Mouse (Mus musculus): ENCODE data around the gene Olig1.

- TF ChIP-seq POLR2A (IDR thresholded peaks at IDR 0.05; ENCODE audit: borderline replicate concordance, insufficient read depth, low read length), result no peak
- TF ChIP-seq CTCF (IDR thresholded peaks at IDR 0.05; ENCODE audit: borderline replicate concordance, insufficient read depth, low read depth, low read length), result no peak
Measured at GRCm38 (mm10) chr16:91320191-91320590, 50.6 kb downstream of the Olig1 start.
